Comparison of ENCODE assay signal across 16 mouse cellular contexts in the genomic region with DNA sequence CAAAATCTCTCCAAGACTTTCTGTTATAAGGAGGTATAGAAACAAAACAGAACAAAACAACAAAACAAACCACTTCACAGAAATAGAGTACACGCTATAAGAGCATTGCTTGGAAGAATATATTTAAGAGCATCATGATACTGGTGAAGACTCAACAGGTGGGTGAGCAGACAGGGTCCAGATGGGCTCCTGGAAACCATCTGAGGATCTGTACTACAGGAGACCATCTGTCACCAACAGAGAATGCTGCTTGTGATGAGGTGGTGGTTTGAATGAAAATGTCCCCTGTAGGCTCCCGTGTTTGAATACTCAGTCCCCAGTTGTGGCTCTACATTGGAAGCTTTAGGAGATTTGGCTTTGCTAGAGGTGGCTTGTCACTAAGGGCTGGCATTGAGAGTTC.
DNase-seq lines count a peak whose midpoint lies in the region; ATAC-seq and TF ChIP-seq lines count a peak whose summit lies in the region.
"Had no signal": no experiment of that assay in that cellular context is flagged by ENCODE, and none has a peak within 500 bp of the region (broad histone marks: within the 10 kb centered on the region; RNA-seq: fewer than 3 reads in every experiment).

No protein-coding gene starts in this region.

- no peak for TF ChIP-seq CTCF in gastrocnemius, adult 2 months (IDR thresholded peaks at IDR 0.05)

- H3K4me3 ChIP-seq in forebrain, embryonic 14.5 days (ENCODE audit: low read depth, low read length) = no peak overlapping the region
- no peak overlapping the region for H3K4me3 ChIP-seq in forebrain, embryonic 11.5 days (ENCODE audit: low read depth, low read length)
- no peak overlapping the region for H3K4me3 ChIP-seq in gastrocnemius, adult 2 months
- H3K4me3 ChIP-seq in intestine, embryonic 15.5 days (replicated peaks) = no peak overlapping the region
- H3K4me3 ChIP-seq: hindbrain, embryonic 10.5 days; midbrain, embryonic 12.5 days had no signal

- intact Hi-C loops in gastrocnemius, adult 2 months (cut with DNase I) = no loop called here

- no peak overlapping the region for H3K4me2 ChIP-seq in forebrain, embryonic 14.5 days (ENCODE audit: low read length)
- H3K4me2 ChIP-seq in forebrain, embryonic 11.5 days (ENCODE audit: low read depth, low read length, severe bottlenecking) = no peak overlapping the region
- no peak overlapping the region for H3K4me2 ChIP-seq in intestine, embryonic 15.5 days (replicated peaks)
- H3K4me2 ChIP-seq: heart, embryonic 11.5 days; midbrain, embryonic 12.5 days had no signal

- ATAC-seq in forebrain, embryonic 14.5 days = peak; percentile 40; the same call in 1 of the 2 replicates
- ATAC-seq in forebrain, embryonic 11.5 days (replicated peaks; ENCODE audit: low FRiP score) = no peak
- ATAC-seq in intestine, embryonic 15.5 days = no peak

- H3K27ac ChIP-seq in forebrain, embryonic 14.5 days (ENCODE audit: low read depth, low read length) = no peak overlapping the region
- no peak overlapping the region for H3K27ac ChIP-seq in forebrain, embryonic 11.5 days (ENCODE audit: low read depth, low read length)
- H3K27ac ChIP-seq in gastrocnemius, adult 2 months = no peak overlapping the region
- no peak overlapping the region for H3K27ac ChIP-seq in intestine, embryonic 15.5 days
- H3K27ac ChIP-seq: hindbrain, embryonic 10.5 days; liver, embryonic 14.5 days; midbrain, embryonic 12.5 days had no signal

- 84% methylated on average over 2 of the region's 2 CpGs for WGBS in forebrain, embryonic 14.5 days
- WGBS in forebrain, embryonic 11.5 days = 81% methylated on average over 2 of the region's 2 CpGs
- WGBS in intestine, embryonic 15.5 days = 89% methylated on average over 2 of the region's 2 CpGs

- H3K4me1 ChIP-seq in forebrain, embryonic 14.5 days (ENCODE audit: control insufficient read depth, insufficient read depth, low read length) = no peaks in the 10 kb centered on the region
- no peaks in the 10 kb centered on the region for H3K4me1 ChIP-seq in forebrain, embryonic 11.5 days (replicated peaks; ENCODE audit: control insufficient read depth, insufficient read depth, low read length)
- no peaks in the 10 kb centered on the region for H3K4me1 ChIP-seq in intestine, embryonic 15.5 days (replicated peaks)
- H3K4me1 ChIP-seq: hindbrain, embryonic 10.5 days; midbrain, embryonic 12.5 days had no signal

- DNase-seq in forebrain, embryonic 14.5 days (ENCODE audit: low spot score) = peak; percentile 65
- DNase-seq in forebrain, embryonic 11.5 days (ENCODE audit: low spot score) = no peak
- peak; percentile 75 for DNase-seq in layer of hippocampus, adult 11-12 months (ENCODE audit: low spot score)
- DNase-seq in left cerebral cortex, adult 18-20 months (ENCODE audit: low spot score in 2 of 2) = peak; percentile 18 to 26
- DNase-seq in right cerebral cortex, postnatal 25 days = peak; percentile 45
- DNase-seq in gastrocnemius, adult 2 months = no peak
- no peak for DNase-seq in spleen, postnatal 10 days (ENCODE audit: low spot score in 2 of 2)
- DNase-seq: gastrocnemius, postnatal 10 days; kidney, adult 18-20 months; thymus, postnatal 36 days had no signal

- H3K9ac ChIP-seq in forebrain, embryonic 14.5 days (ENCODE audit: low read length) = no peak overlapping the region
- H3K9ac ChIP-seq in forebrain, embryonic 11.5 days (ENCODE audit: low read length) = no peak overlapping the region
- no peak overlapping the region for H3K9ac ChIP-seq in intestine, embryonic 15.5 days
- H3K9ac ChIP-seq: liver, embryonic 14.5 days; midbrain, embryonic 12.5 days had no signal

- no peaks in the 10 kb centered on the region for H3K9me3 ChIP-seq in forebrain, embryonic 14.5 days (replicated peaks; ENCODE audit: control insufficient read depth, low read length)
- no peaks in the 10 kb centered on the region for H3K9me3 ChIP-seq in forebrain, embryonic 11.5 days (ENCODE audit: control insufficient read depth, low read length)
- no peaks in the 10 kb centered on the region for H3K9me3 ChIP-seq in intestine, embryonic 15.5 days
- H3K9me3 ChIP-seq: hindbrain, embryonic 10.5 days; midbrain, embryonic 12.5 days had no signal

- no peaks in the 10 kb centered on the region for H3K36me3 ChIP-seq in forebrain, embryonic 14.5 days (ENCODE audit: control insufficient read depth, insufficient read depth, low read length)
- H3K36me3 ChIP-seq in forebrain, embryonic 11.5 days (ENCODE audit: control insufficient read depth, insufficient read depth, low read length) = no peaks in the 10 kb centered on the region
- H3K36me3 ChIP-seq in intestine, embryonic 15.5 days = no peaks in the 10 kb centered on the region
- H3K36me3 ChIP-seq: G1E; hindbrain, embryonic 10.5 days; midbrain, embryonic 12.5 days had no signal

- H3K27me3 ChIP-seq in forebrain, embryonic 14.5 days (replicated peaks; ENCODE audit: control insufficient read depth, insufficient read depth, low read length) = no peaks in the 10 kb centered on the region
- no peaks in the 10 kb centered on the region for H3K27me3 ChIP-seq in forebrain, embryonic 11.5 days (ENCODE audit: control insufficient read depth, insufficient read depth, low read length)
- no peaks in the 10 kb centered on the region for H3K27me3 ChIP-seq in intestine, embryonic 15.5 days (replicated peaks)
- H3K27me3 ChIP-seq: midbrain, embryonic 12.5 days had no signal

Comparison
In these comparisons a context has a peak if more than half of its experiments do, and no peak if none do; other contexts are left out.
1. DNase-seq: peak in forebrain, embryonic 14.5 days (single experiment), layer of hippocampus, adult 11-12 months (single experiment), left cerebral cortex, adult 18-20 months (2 of 2) and right cerebral cortex, postnatal 25 days (single experiment); none in forebrain, embryonic 11.5 days (single experiment), gastrocnemius, adult 2 months (single experiment) and spleen, postnatal 10 days (0 of 2).